Mouse (Mus musculus) layer of hippocampus, adult 8-10 months (tissue): Measurements from ENCODE around the gene Fam83g. TPM values are rescaled to one million over a fixed set of nuclear protein-coding genes. Genes with fewer than 3 reads are reported as not detected.

Source experiments
- DNase-seq, 2 experiments: peaks; one replicate each; pipeline ENCODE4 v3.0.0; 2022; ENCODE audit warnings: low spot score in 2 of 2
- total RNA-seq, 4 experiments: library from RNA; stranded (reverse); gene quantifications; 2 replicates each; pipeline ENCODE4 v1.2.4; 2022

The Fam83g gene
- total RNA-seq, 4 experiments from 2014 or later, result 0.06 to 0.20 (median 0.09) TPM; not detected in 1

- DNase-seq, result no peak
These were observed 33.2 kb upstream of the Fam83g start for GRCm38 (mm10) chr11:61650470-61651265.

GRCm38 (mm10) chr11:61652216-61652615, 31.7 kb upstream of the Fam83g start:
- no peak for DNase-seq

- DNase-seq, result no peak
These were observed 31.0 kb upstream of the Fam83g start, which contains the start of gene Grap for GRCm38 (mm10) chr11:61652686-61653447. Gene Grap, plus strand, starts transcription at chr11:61653265.

GRCm38 (mm10) chr11:61653568-61653967, 30.3 kb upstream of the Fam83g start:
- DNase-seq, result no peak

- no peak for DNase-seq
These were observed 29.0 kb upstream of the Fam83g start for GRCm38 (mm10) chr11:61654786-61655311.

GRCm38 (mm10) chr11:61655649-61656048, 28.2 kb upstream of the Fam83g start:
- no peak for DNase-seq

GRCm38 (mm10) chr11:61656148-61656850, 27.6 kb upstream of the Fam83g start:
- DNase-seq, result no peak

GRCm38 (mm10) chr11:61657432-61657831, 26.5 kb upstream of the Fam83g start:
- DNase-seq, result no peak

- no peak for DNase-seq
These were observed 25.4 kb upstream of the Fam83g start for GRCm38 (mm10) chr11:61658360-61658922.

GRCm38 (mm10) chr11:61659011-61659858, 24.7 kb upstream of the Fam83g start:
- no peak for DNase-seq

GRCm38 (mm10) chr11:61660001-61660400, 23.9 kb upstream of the Fam83g start:
- DNase-seq, result no peak

- no peak for DNase-seq
These were observed 23.0 kb upstream of the Fam83g start for GRCm38 (mm10) chr11:61660806-61661392.

- no peak for DNase-seq
These were observed 21.7 kb upstream of the Fam83g start for GRCm38 (mm10) chr11:61662189-61662588.

- DNase-seq, result no peak
These were observed 18.5 kb upstream of the Fam83g start for GRCm38 (mm10) chr11:61665401-61665800.

GRCm38 (mm10) chr11:61665991-61666799, 17.7 kb upstream of the Fam83g start:
- peak; percentile 38 to 40 for DNase-seq

GRCm38 (mm10) chr11:61667248-61667647, 16.6 kb upstream of the Fam83g start:
- no peak for DNase-seq

GRCm38 (mm10) chr11:61667782-61668181, 16.1 kb upstream of the Fam83g start:
- DNase-seq, result no peak

GRCm38 (mm10) chr11:61669492-61670490, 14.1 kb upstream of the Fam83g start:
- no peak for DNase-seq
